Mouse (Mus musculus): ENCODE data around the gene Olfr1321. TPM values are rescaled to one million over a fixed set of nuclear protein-coding genes. Genes with fewer than 3 reads are reported as not detected.

Gene Olfr1321
- not detected in 2 replicates for polyA plus RNA-seq (2015; fragmentation: Nextera tagmentation; extraction: Ambion mirVana)

DNA sequence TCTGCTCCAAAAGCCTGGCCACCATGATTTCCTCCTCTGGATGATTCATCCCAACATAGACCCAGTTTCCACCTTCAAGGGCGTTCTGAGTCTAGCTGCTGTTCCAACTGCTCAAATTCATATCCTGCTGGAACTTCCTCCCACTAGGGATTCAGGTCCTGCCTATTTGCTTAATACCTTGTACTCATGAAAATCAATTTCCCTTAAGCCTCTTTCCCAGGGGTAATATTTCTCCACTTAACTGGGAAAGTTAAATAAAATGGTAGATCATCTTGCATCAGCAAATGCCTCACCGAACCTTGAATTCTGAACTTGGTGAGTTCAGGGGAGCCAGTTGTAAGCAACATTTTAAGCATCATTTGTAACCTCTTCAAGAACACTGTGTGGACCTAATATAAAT is at the start of gene Olfr1321:
TSS of gene Olfr1321 (minus strand) at position 101 of the 400 bp plus-strand sequence.
- Histone ChIP-seq H3K4me1 (no peaks in the 10 kb centered on the region), H3K4me3 (no peak within 1 kb of the TSS), H3K4me2 (replicated peaks) (no peak within 1 kb of the TSS), H3K9me3 (no peaks in the 10 kb centered on the region), H3K27ac (replicated peaks) (no peak within 1 kb of the TSS), H3K36me3 (no peaks in the 10 kb centered on the region), H3K27me3 (no peaks in the 10 kb centered on the region), H3K9ac (replicated peaks) (no peak within 1 kb of the TSS)
- no peak for ATAC-seq (replicated peaks)
- 71% methylated on average over 2 of the region's 2 CpGs for WGBS

DNA sequence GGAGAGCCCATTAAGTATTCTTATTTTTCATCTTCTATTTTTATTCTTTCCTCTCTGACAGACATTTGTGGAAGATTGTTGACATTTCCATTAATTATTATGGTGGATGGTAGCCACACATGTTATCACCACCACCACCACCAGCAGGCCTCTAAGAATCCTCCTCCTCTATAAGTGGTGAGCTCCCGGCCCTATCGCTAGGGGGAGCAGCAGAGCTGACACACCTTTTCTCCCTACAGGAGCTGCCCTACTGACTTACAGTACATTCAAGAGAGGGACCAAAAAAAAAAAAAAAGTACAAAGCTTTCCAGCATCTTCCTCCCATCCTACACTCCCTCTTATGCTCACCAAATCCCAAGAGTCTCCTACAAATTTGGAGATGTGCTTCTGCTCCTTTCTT is 36.0 kb upstream of the Olfr1321 start:
- H3K27ac ChIP-seq (replicated peaks) = no peak overlapping the region
- no peak overlapping the region for H3K4me3 ChIP-seq
- H3K4me2 ChIP-seq (replicated peaks) = no peak overlapping the region
- H3K4me1 ChIP-seq = no peaks in the 10 kb centered on the region
- H3K27me3 ChIP-seq = no peaks in the 10 kb centered on the region
- WGBS = 22% methylated on average over 2 of the region's 2 CpGs
- H3K9me3 ChIP-seq = no peaks in the 10 kb centered on the region
- H3K9ac ChIP-seq (replicated peaks) = no peak overlapping the region
- H3K36me3 ChIP-seq = no peaks in the 10 kb centered on the region
- ATAC-seq (replicated peaks) = no peak

- WGBS = 26% methylated on average over 5 of the region's 5 CpGs
- H3K27me3 ChIP-seq = no peaks in the 10 kb centered on the region
- no peaks in the 10 kb centered on the region for H3K9me3 ChIP-seq
- H3K36me3 ChIP-seq = no peaks in the 10 kb centered on the region
- H3K4me1 ChIP-seq = no peaks in the 10 kb centered on the region
- H3K27ac ChIP-seq (replicated peaks) = no peak overlapping the region
- no peak overlapping the region for H3K9ac ChIP-seq (replicated peaks)
- ATAC-seq (replicated peaks) = no peak
- H3K4me2 ChIP-seq (replicated peaks) = no peak overlapping the region
- no peak overlapping the region for H3K4me3 ChIP-seq
Measured at GRCm38 (mm10) chrX:49745192-49745591, 10.3 kb upstream of the Olfr1321 start.

Other genes with a start within 250 kb of the Olfr1321 start
- gene Olfr1320, start 62.7 kb downstream of the Olfr1321 start, polyA plus RNA-seq (2015; fragmentation: Nextera tagmentation; extraction: Ambion mirVana) = not detected in 2 replicates
- gene Igsf1, start 62.7 kb upstream of the Olfr1321 start, polyA plus RNA-seq (2015; fragmentation: Nextera tagmentation; extraction: Ambion mirVana) = 3.8 and 5.2 TPM in 2 replicates
- not detected in 2 replicates for gene Olfr1322, start 156.4 kb upstream of the Olfr1321 start, polyA plus RNA-seq (2015; fragmentation: Nextera tagmentation; extraction: Ambion mirVana)